Mouse (Mus musculus) MEL (cell line): Measurements from ENCODE around the gene Pdhx. TPM values are rescaled to one million over a fixed set of nuclear protein-coding genes. Genes with fewer than 3 reads are reported as not detected.

Experiments used
- DNase-seq: peaks from one replicate; pipeline ENCODE4 v3.0.0; 2011; ENCODE audit warnings: low read depth, low spot score
- H3K27ac ChIP-seq: 2 replicates; pipeline ENCODE4 v1.5.1; 2012; ENCODE audit warnings: low read depth, mild to moderate bottlenecking, control low read depth, low read length, moderate library complexity; ENCODE audit not compliant: control insufficient read depth
- H3K27me3 ChIP-seq, 2 experiments: fragments of 150-350 bp in 1 of 2; sonication (generic) in 1 of 2; 2 replicates each; pipeline ENCODE4 v1.6.1; 2012; ENCODE audit warnings: low read length in 2 of 2, mild to moderate bottlenecking in 2 of 2, improper control_type of control experiment in 1 of 2, moderate library complexity in 1 of 2; ENCODE audit not compliant: insufficient read depth in 2 of 2, control insufficient read depth in 1 of 2
- H3K36me3 ChIP-seq, 2 experiments: 2 replicates each; pipeline ENCODE4 v1.6.1; 2012 to 2014; ENCODE audit warnings: low read length in 2 of 2, improper control_type of control experiment in 1 of 2, inconsistent platforms in 1 of 2, mild to moderate bottlenecking in 1 of 2; ENCODE audit not compliant: insufficient read depth in 2 of 2, control insufficient read depth in 1 of 2
- H3K4me1 ChIP-seq, 2 experiments: fragments of 150-350 bp in 1 of 2; sonication (generic) in 1 of 2; 2 replicates each; pipeline ENCODE4 v1.6.1; 2012; ENCODE audit warnings: low read length in 2 of 2, improper control_type of control experiment in 1 of 2, mild to moderate bottlenecking in 1 of 2; ENCODE audit not compliant: insufficient read depth in 2 of 2, control insufficient read depth in 1 of 2
- H3K4me3 ChIP-seq, 2 experiments: fragments of 150-350 bp in 1 of 2; sonication (generic) in 1 of 2; 2 replicates each; pipeline ENCODE4 v1.5.1; 2012; ENCODE audit warnings: low read depth in 2 of 2, low read length in 2 of 2, mild to moderate bottlenecking in 2 of 2, moderate library complexity in 2 of 2, control low read depth in 1 of 2, improper control_type of control experiment in 1 of 2; ENCODE audit not compliant: control insufficient read depth in 1 of 2, insufficient read depth in 1 of 2
- H3K79me2 ChIP-seq: 2 replicates; pipeline ENCODE4 v1.6.1; 2012; ENCODE audit warnings: mild to moderate bottlenecking, low read length, moderate library complexity; ENCODE audit not compliant: control insufficient read depth, poor library complexity, insufficient read depth
- H3K9ac ChIP-seq: 2 replicates; pipeline ENCODE4 v1.6.1; 2012; ENCODE audit warnings: low read depth, mild to moderate bottlenecking, control low read depth, low read length, moderate library complexity; ENCODE audit not compliant: control insufficient read depth, poor library complexity, severe bottlenecking
- H3K9me3 ChIP-seq: fragments of 150-350 bp; sonication (generic); replicated peaks from 2 replicates; pipeline ENCODE4 v1.6.1; 2012; ENCODE audit warnings: mild to moderate bottlenecking, low read length, improper control_type of control experiment, moderate library complexity; ENCODE audit not compliant: insufficient read depth
- CHD1 ChIP-seq: IDR thresholded peaks from 2 replicates; pipeline ENCODE4 v1.6.1; 2012; ENCODE audit warnings: low read depth, mild to moderate bottlenecking, inconsistent platforms, low read length, improper control_type of control experiment
- CHD2 ChIP-seq: IDR thresholded peaks from 2 replicates; pipeline ENCODE4 v1.6.1; 2011; ENCODE audit warnings: low read length, improper control_type of control experiment
- CTCF ChIP-seq, 3 experiments: IDR thresholded peaks in 2 of 3; conservative IDR thresholded peaks in 1 of 3; 2 replicates each; pipeline ENCODE4 v1.5.1; 2011 to 2012; ENCODE audit warnings: low read length in 3 of 3, low read depth in 2 of 3, mild to moderate bottlenecking in 2 of 3, improper control_type of control experiment in 1 of 3, inconsistent platforms in 1 of 3, mixed read lengths in 1 of 3, moderate library complexity in 1 of 3; ENCODE audit not compliant: control insufficient read depth in 1 of 3, insufficient read depth in 1 of 3, poor library complexity in 1 of 3, severe bottlenecking in 1 of 3
- ELF1 ChIP-seq: IDR thresholded peaks from 2 replicates; pipeline ENCODE4 v1.6.1; 2014; ENCODE audit warnings: low read depth, mild to moderate bottlenecking, inconsistent platforms, low read length, improper control_type of control experiment, moderate library complexity
- EP300 ChIP-seq, 2 experiments: IDR thresholded peaks; 2 replicates each; pipeline ENCODE4 v1.6.1; 2011; ENCODE audit warnings: improper control_type of control experiment in 2 of 2, low read length in 2 of 2, low read depth in 1 of 2, mild to moderate bottlenecking in 1 of 2
- ETS1 ChIP-seq: IDR thresholded peaks from 2 replicates; pipeline ENCODE4 v1.6.1; 2012; ENCODE audit warnings: low read depth, mild to moderate bottlenecking, inconsistent platforms, low read length, improper control_type of control experiment, moderate library complexity
- GABPA ChIP-seq: IDR thresholded peaks from 2 replicates; pipeline ENCODE4 v1.6.1; 2012; ENCODE audit warnings: low read depth, mild to moderate bottlenecking, inconsistent platforms, low read length, improper control_type of control experiment, moderate library complexity
- JUND ChIP-seq: IDR thresholded peaks from 2 replicates; pipeline ENCODE4 v1.6.1; 2011; ENCODE audit warnings: low read depth, mild to moderate bottlenecking, improper control_type of control experiment, low read length
- MYB ChIP-seq: IDR thresholded peaks from 2 replicates; pipeline ENCODE4 v1.6.1; 2011; ENCODE audit warnings: mild to moderate bottlenecking, low read depth, low read length, improper control_type of control experiment
- MYC ChIP-seq: IDR thresholded peaks from 2 replicates; pipeline ENCODE4 v1.6.1; 2011; ENCODE audit warnings: low read depth, mild to moderate bottlenecking, low read length, improper control_type of control experiment, moderate library complexity
- NELFE ChIP-seq: IDR thresholded peaks from 2 replicates; pipeline ENCODE4 v1.6.1; 2011; ENCODE audit warnings: low read depth, low read length, improper control_type of control experiment
- POLR2AphosphoS2 ChIP-seq: IDR thresholded peaks from 2 replicates; pipeline ENCODE4 v1.6.1; 2011; ENCODE audit warnings: low read length, improper control_type of control experiment
- RCOR1 ChIP-seq: IDR thresholded peaks from 2 replicates; pipeline ENCODE4 v1.6.1; 2012; ENCODE audit warnings: low read depth, mild to moderate bottlenecking, inconsistent platforms, low read length, improper control_type of control experiment
- SMC3 ChIP-seq: IDR thresholded peaks from 2 replicates; pipeline ENCODE4 v1.6.1; 2011; ENCODE audit warnings: low read depth, low read length, improper control_type of control experiment
- TAL1 ChIP-seq: IDR thresholded peaks from 2 replicates; pipeline ENCODE4 v1.6.1; 2012; ENCODE audit warnings: mild to moderate bottlenecking, inconsistent platforms, low read length, moderate library complexity, mixed read lengths
- TBP ChIP-seq: IDR thresholded peaks from 2 replicates; pipeline ENCODE4 v1.8.0; 2011; ENCODE audit warnings: low read depth, low read length, improper control_type of control experiment
- ZC3H11A ChIP-seq: IDR thresholded peaks from 2 replicates; pipeline ENCODE4 v1.6.1; 2012; ENCODE audit warnings: low read depth, mild to moderate bottlenecking, inconsistent platforms, low read length, improper control_type of control experiment
- ZMIZ1 ChIP-seq: IDR thresholded peaks from 2 replicates; pipeline ENCODE4 v1.6.1; 2012; ENCODE audit warnings: low read depth, mild to moderate bottlenecking, inconsistent platforms, low read length, improper control_type of control experiment, moderate library complexity
- ZNF384 ChIP-seq: IDR thresholded peaks from 2 replicates; pipeline ENCODE4 v1.6.1; 2012; ENCODE audit warnings: low read depth, mild to moderate bottlenecking, inconsistent platforms, low read length, improper control_type of control experiment
- polyA plus RNA-seq, 2 experiments: library from polyadenylated mRNA; stranded (reverse) in 1 of 2; unstranded in 1 of 2; fragments of >175 nt in 1 of 2; fragments of >200 nt in 1 of 2; gene quantifications; 2 replicates each; pipeline versions ENCODE4 v1.2.1 to v1.2.4; 2012; ENCODE audit warnings: low replicate concordance in 2 of 2, low read depth in 1 of 2; ENCODE audit not compliant: insufficient read length in 2 of 2, insufficient read depth in 1 of 2, missing spikeins in 1 of 2
- total RNA-seq: library from RNA; depleted of rRNA; stranded (reverse); fragments of 300-350 nt; gene quantifications from 2 replicates; pipeline ENCODE4 v1.2.3, GENCODE M21; 2012

Pdhx gene
- total and polyA plus RNA-seq, 3 experiments: 48.4 to 73.3 TPM; not detected in 1

DNA sequence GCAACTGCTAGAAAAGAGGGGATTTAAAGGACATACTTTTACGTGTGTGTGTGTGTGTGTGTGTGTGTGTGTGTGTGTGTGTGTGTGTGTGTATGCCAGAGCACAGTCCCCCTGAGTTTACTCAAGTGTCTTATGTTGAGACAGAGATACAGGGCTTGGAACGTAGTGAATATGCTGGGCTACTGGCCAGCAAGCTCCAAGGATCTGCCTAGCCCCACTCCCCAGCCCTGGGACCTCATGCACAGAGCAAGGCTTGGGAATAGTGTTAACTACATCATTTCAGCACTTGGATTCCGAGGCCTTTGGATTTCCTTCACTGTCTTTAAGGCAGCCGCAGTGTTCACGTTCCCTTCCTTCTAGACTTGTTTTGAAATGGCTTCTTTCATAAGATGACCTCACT lies 29.3 kb upstream of the Pdhx start:
- no peaks in the 10 kb centered on the region for H3K27me3 ChIP-seq
- no peak overlapping the region for H3K4me3 ChIP-seq
- H3K9me3 ChIP-seq: no peaks in the 10 kb centered on the region
- no peaks in the 10 kb centered on the region for H3K4me1 ChIP-seq
- TF ChIP-seq RCOR1 (no peak), MYC (no peak), ELF1 (no peak), POLR2AphosphoS2 (no peak), TAL1 (no peak), ZNF384 (no peak), CTCF (IDR thresholded peaks at IDR 0.05 in 2 of 3, conservative IDR thresholded peaks at IDR 0.05 in 1 of 3; ENCODE audit: control insufficient read depth in 1 of 3, insufficient read depth in 1 of 3, low read depth in 2 of 3, low read length in 3 of 3, poor library complexity in 1 of 3, severe bottlenecking in 1 of 3) (no peak), MYB (no peak), GABPA (no peak)
- TF ChIP-seq, all 39 proteins: peak for 0
- Histone ChIP-seq H3K27ac (no peak overlapping the region), H3K36me3 (no peaks in the 10 kb centered on the region), H3K79me2 (no peaks in the 10 kb centered on the region), H3K9ac (no peak overlapping the region)
- no peak for DNase-seq

- Histone ChIP-seq H3K9ac (no peak overlapping the region), H3K27me3 (no peaks in the 10 kb centered on the region), H3K27ac (no peak overlapping the region), H3K4me1 (no peaks in the 10 kb centered on the region), H3K4me3 (no peak overlapping the region), H3K79me2 (no peaks in the 10 kb centered on the region), H3K36me3 (no peaks in the 10 kb centered on the region), H3K9me3 (no peaks in the 10 kb centered on the region)
- TF ChIP-seq EP300 (IDR thresholded peaks at IDR 0.05; ENCODE audit: low read depth in 1 of 2, low read length in 2 of 2) (no peak), CHD2 (no peak), RCOR1 (no peak), MYB (no peak), ZMIZ1 (no peak), ZC3H11A (no peak), TBP (no peak), ETS1 (no peak), CHD1 (no peak), SMC3 (no peak), JUND (no peak), NELFE (no peak)
- DNase-seq: no peak
Measured at GRCm38 (mm10) chr2:103089521-103089920, 16.2 kb upstream of the Pdhx start.
